Mouse (Mus musculus) neutrophil, adult 65 days (primary cell): ENCODE measurements around the gene Gm14698. TPM values are rescaled to one million over a fixed set of nuclear protein-coding genes. Genes with fewer than 3 reads are reported as not detected.

Experiments used
- total RNA-seq: library from RNA; stranded (reverse); gene quantifications from 2 replicates; pipeline ENCODE4 v1.2.4, GENCODE M21; 2023

Gm14698 gene
- total RNA-seq, result 0.54 and 1.8 TPM in 2 replicates

DNA sequence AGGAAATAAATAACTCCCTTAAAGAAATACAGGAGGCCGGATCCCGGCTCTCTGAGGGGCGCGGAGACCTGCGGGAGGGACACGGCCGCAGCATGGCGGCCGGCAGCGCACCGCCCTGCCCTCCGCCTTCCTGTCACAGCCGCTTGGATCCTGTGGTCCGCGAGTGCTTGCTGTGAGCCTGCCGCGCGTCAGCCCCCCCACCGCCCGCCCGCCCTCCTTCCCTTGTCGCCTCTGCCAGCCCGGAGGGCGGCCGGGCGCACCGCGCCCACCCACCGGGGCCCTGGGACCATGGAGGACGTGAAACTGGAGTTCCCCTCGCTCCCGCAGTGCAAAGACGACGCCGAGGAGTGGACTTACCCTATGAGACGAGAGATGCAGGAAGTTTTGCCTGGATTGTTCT lies at the start of gene Gm14698:
Gm14698 (plus strand) TSS at position 35 of the 400 bp plus-strand sequence.

Other genes with a start within 250 kb of the Gm14698 start
- gene Fmr1, start 142.6 kb upstream of the Gm14698 start, total RNA-seq, result 81.0 and 105 TPM in 2 replicates
- not detected in 2 replicates for gene Fmr1nb, start 59.3 kb upstream of the Gm14698 start, total RNA-seq
- not detected in 2 replicates for gene Gm6812, start 72.0 kb downstream of the Gm14698 start, total RNA-seq